Mouse (Mus musculus) liver, adult 10 weeks (tissue): ENCODE results near the gene Ppm1g. TPM values are rescaled to one million over a fixed set of nuclear protein-coding genes. Genes with fewer than 3 reads are reported as not detected.

ENCODE experiments used
- polyA plus RNA-seq: library from polyadenylated mRNA; stranded (reverse); fragments of 350-450 nt; fragmentation: Illumina TruSeq; extraction: RNeasy Lipid Tissue Mini Kit (QIAGEN cat#74804); gene quantifications from one replicate; pipeline ENCODE4 v1.2.3, GENCODE M21; 2014; ENCODE audit warnings: low read depth, low replicate concordance

Gene Ppm1g
- 13.4 TPM for polyA plus RNA-seq

DNA sequence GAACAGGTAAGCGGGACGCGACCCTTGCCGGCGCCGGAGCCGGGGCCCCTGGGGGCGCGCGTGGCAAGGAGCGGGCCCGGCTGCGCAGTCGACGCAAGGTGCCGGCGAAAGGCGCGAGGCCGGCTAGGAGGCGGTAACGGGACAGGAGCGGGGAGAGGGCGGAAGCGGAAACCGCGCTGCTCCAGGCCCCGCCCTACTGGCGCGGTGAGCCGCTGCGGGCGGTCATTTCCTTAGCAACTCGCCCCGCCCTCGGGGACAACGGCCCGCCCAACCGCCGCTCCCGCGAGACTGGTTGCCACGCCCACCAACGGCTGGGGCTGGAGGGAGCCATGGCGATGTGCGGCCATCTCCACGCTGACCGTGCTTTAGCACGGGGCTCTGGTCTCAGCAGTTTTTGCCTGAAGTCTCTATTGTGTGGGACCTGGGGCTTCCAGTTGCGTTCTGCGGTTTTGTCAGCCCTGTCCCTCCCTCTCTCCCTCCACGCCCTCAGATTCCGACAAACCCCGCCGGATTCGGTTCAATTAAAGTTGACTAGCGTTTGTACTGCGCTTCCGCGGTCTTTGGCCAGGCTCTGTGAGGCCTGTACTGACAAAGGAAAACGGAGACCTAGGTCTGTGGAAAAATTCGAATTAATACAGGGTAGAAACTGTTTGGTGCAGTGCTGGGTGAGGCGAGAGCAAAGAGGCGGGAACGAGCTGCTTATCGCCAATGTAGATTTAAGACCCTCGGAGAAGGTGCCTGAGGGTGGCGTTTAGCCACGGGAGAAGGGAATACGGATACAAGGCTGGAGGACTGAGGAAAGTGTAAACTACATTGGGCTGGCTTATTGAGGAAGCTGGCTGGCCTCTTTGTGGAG, at the start of gene Ppm1g:
TSS of gene Ppm1g (minus strand) at position 240 of the 856 bp plus-strand sequence.

DNA sequence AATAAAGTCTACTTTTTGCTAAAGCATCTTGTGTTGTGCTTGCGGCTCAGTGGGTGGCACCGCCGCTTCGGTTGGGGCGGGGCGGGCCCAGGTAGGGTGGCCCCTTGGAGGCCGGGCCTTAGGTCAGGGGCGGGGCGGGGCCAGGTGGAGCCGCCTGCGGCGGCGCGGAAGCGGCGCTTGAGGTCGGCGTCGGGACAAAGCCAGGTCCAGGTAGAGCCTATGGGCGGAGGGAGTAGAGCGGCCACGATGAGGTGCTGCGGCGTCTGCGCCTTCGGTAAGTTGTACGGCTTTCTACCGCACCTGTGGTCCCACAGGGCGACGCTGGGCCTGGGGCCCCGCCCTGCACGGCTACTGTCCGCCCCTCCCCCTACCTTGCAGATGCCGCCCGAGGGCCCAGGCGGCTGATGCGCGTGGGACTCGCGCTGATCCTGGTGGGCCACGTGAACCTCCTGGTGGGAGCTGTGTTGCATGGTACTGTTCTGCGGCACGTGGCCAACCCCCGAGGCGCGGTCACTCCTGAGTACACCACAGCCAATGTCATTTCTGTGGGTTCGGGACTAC, 31.1 kb upstream of the Ppm1g start, which contains the start of gene Krtcap3:
TSS of gene Krtcap3 (plus strand) at position 151 of the 561 bp plus-strand sequence.

DNA sequence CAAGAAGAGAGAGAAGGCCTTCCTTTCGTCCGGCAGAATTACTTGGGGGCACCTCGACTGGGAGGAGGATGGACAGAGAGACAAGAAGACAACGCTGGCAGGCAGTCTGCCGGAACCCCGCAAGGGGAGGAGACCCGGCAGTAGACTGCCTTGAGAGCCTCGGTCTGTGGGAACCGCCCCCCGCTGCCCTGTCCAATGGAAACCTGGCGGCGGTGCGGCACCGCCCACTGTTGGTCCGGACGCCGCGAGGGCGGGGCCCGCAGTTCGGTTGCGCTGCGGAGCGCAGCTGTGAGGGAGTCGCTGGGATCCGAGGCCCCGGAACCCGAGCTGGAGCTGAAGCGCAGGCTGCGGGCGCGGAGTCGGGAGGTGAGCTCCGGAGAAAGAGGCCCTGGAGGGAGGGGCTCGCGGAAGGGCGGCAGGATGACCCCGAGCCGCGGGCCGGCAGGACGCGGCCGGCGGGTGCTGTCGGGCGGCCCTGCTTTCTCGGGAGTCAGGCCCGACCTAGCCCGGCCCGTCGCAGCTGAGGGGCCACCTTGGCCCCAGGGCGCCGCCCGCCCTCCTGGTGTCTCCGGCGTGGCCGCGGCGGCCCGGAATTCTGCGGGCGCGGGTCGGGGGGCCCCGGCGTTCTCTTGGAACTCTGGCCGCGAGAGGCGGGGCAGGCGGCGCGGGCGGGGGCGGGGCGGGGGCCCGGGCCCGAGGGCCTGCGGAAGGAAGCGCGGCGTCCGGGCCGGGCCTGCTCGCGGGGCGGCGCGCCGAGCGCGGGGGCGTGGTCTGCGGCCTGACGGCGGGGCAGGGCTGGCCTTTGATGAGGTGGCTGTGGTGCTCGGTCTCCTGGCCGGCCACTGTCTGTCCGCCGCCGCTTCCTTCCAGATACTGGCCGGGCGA, 20.4 kb upstream of the Ppm1g start, which contains the start of the genes Nrbp1 and Gm9970:
TSS of gene Nrbp1 (plus strand) at position 228 of the 885 bp plus-strand sequence.
TSS of gene Gm9970 (minus strand) at position 596 of the 885 bp plus-strand sequence.

DNA sequence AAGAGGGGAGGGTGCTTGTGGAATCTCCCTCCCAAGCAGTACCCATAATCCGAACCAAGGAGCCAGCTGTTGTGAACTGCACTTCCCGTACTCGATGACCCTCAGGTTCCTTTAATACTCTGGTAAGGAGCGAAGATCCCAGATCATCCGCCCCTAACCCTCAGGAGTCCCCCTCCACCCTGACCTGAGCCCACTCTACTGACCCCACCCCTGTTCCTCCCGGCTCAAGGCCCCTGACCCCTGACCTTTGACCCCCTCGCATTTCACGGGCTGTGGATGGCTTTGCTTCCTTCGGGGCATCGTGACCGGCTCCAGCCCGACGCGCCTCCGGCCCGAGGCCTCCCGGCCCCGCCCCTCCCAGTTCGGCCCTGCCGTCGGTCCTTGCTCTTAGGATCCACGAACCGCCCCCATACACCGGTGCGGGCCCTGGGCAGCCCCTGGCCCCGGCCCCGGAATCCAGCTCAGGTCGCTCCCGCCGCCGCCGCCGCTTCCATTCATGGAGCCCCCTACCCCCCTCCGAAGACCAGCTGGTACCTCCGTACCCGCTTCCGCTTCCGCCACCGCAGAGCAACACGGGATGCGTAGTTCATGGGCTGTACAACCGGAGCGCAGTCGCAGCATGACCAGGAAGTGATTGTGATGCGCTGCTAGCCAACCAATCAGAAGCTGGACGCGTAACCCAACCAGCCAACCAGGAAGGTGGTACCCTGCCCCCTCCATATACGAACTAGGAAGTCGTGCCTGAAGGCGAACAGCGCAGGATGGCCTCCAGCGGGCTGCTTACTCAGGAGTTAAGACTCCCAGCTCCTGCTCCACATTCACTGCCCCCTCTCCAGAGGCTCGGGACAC, 18.5 kb downstream of the Ppm1g start, which contains the start of gene Zfp513:
TSS of gene Zfp513 (minus strand) at position 562 of the 849 bp plus-strand sequence.

DNA sequence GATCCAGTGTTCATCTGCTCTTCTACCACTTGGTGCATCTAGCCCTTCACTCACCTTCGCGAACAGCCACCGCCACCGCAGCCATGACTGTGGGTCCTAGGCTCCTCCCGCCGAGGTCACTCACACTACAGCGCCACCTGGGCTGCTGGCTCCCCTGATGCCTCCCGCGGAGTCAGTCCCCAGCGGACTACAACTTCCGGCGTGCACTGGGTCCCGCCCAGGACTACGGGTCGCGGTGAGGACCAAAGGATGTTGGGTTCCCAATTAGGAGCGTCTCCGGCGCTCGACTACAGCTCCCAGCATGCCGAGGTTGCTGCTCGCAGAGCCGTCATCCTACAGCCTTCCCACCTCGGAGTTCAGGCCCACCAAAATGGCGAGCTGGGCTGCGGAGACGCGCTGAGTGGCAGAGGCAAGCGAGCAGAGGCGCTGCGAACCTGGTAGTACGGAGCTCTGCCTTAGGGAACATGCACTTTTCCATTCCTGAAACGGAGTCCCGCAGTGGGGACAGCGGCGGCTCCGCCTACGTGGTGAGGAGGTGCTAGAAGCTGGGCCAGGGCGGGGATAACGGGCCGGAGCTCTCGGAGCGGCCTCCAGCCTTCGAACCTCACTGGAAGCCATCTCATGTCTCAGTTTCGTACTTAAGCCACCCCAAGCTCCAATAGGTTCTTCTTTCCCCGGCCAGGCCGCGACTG, 27.4 kb downstream of the Ppm1g start, which contains the start of the genes Snx17 and Eif2b4:
TSS of gene Snx17 (plus strand) at position 289 of the 692 bp plus-strand sequence.
TSS of gene Eif2b4 (minus strand) at position 492 of the 692 bp plus-strand sequence.

DNA sequence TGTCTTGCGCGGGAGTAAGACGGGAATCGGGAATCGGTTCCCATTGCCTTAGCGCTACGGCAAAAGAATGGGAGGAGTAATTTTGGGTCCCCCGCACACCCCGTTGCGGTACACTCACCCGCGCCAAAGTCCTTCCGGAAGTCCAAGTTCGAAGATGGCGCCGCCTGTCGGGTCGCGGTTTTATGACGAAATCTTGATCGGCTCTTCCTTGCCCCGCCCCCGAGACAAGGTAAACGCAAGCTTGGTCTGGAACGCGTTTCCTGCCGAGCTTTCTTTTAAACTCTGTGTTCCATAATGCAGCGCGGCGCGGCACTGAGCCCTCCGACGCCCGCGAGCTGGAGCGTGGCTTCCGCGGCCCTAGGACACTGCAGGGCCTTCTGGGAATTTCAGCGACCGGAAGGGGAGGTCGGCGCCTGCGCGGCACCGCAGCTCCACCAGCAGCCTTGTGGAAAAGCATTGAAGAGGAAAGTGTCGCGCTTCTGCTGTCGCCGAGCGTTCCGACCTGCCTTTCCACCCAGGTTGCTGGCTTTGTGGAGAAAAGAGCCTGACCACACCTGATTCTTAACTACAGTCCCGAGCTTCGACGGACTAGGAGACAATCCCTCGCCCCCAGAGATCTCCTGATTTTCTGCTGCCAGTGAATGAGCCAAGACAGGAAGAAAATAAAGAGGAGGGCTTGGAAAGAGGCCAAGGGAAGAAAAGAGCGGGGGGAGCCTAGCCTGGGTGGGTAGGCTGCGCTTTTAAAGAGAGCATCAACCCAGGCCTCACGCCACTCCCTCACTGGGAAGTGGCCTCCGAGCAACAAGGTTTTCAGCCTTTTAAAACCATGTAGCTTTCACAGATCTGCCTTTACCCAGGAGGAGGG, 40.5 kb downstream of the Ppm1g start, which contains the start of the genes Gm29609 and Gtf3c2:
TSS of gene Gm29609 (minus strand) at position 146 of the 865 bp plus-strand sequence.
TSS of gene Gtf3c2 (minus strand) at position 379 of the 865 bp plus-strand sequence.

DNA sequence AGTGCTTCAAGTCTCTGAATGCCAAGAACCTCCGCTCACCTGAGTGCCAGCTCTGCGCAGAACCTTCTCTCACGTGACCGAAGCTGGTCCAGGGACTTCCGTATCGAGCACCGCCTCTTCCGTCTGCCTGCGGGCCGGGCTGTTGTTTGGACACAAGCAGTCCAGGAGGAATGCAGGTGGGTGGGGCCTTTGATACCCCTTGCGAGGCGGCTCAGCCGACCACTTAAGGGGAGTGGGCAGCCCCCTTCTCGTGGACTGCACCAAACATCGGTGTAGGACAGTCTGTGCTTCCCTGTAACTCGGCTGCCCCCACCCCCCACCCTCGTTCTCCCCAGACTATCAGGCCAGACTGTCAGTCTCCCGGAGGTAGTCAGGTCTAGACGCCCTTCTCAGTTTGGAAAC, 66.3 kb downstream of the Ppm1g start, which contains the start of gene Mpv17:
TSS of gene Mpv17 (minus strand) at position 100 of the 402 bp plus-strand sequence.

Other genes with a start within 250 kb of the Ppm1g start
- gene Atraid, start 172.4 kb downstream of the Ppm1g start, polyA plus RNA-seq: 116 TPM
- gene Slc5a6, start 171.8 kb downstream of the Ppm1g start, polyA plus RNA-seq: 1.8 TPM
- gene Cad, start 165.9 kb downstream of the Ppm1g start, polyA plus RNA-seq: 0.29 TPM
- gene Dnajc5g, start 114.4 kb downstream of the Ppm1g start, polyA plus RNA-seq: not detected
- gene Slc30a3, start 112.5 kb downstream of the Ppm1g start, polyA plus RNA-seq: not detected
- not detected for gene Trim54, start 104.0 kb downstream of the Ppm1g start, polyA plus RNA-seq
- gene Ucn, start 81.9 kb downstream of the Ppm1g start, polyA plus RNA-seq: not detected
- gene Mpv17, start 66.4 kb downstream of the Ppm1g start, polyA plus RNA-seq: 31.4 TPM
- gene Gm29609, start 40.8 kb downstream of the Ppm1g start, polyA plus RNA-seq: 0.13 TPM
- 30.5 TPM for gene Gtf3c2, start 40.5 kb downstream of the Ppm1g start, polyA plus RNA-seq
- 8.9 TPM for gene Snx17, start 27.5 kb downstream of the Ppm1g start, polyA plus RNA-seq
- gene Eif2b4, start 27.3 kb downstream of the Ppm1g start, polyA plus RNA-seq: 3.8 TPM
- 1.4 TPM for gene Zfp513, start 18.4 kb downstream of the Ppm1g start, polyA plus RNA-seq
- gene Nrbp1, start 20.2 kb upstream of the Ppm1g start, polyA plus RNA-seq: 45.4 TPM
- gene Gm9970, start 20.5 kb upstream of the Ppm1g start, polyA plus RNA-seq: not detected
- gene Krtcap3, start 31.0 kb upstream of the Ppm1g start, polyA plus RNA-seq: 1.0 TPM
- 6.5 TPM for gene Ift172, start 70.4 kb upstream of the Ppm1g start, polyA plus RNA-seq
- gene Fndc4, start 75.4 kb upstream of the Ppm1g start, polyA plus RNA-seq: 27.8 TPM
- 78.9 TPM for gene Gckr, start 76.8 kb upstream of the Ppm1g start, polyA plus RNA-seq
- 8.1 TPM for gene Zfp512, start 231.7 kb upstream of the Ppm1g start, polyA plus RNA-seq